Mouse (Mus musculus) stomach, postnatal 0 days (tissue): ENCODE results near the gene Sugp1. TPM values are rescaled to one million over a fixed set of nuclear protein-coding genes. Genes with fewer than 3 reads are reported as not detected.

Experiments
- ATAC-seq: fragments of 200-750 bp; cut with Nextera tagmentation; 2 replicates; pipeline ENCODE4 v1.8.0; 2017; ENCODE audit not compliant: low FRiP score, low TSS enrichment
- DNase-seq: peaks from one replicate; pipeline ENCODE4 v3.0.0-alpha.2; 2016; ENCODE audit warnings: low spot score
- H3K27ac ChIP-seq: fragments of 300-500 bp; sonication (generic); replicated peaks from 2 replicates; pipeline ENCODE4 v1.5.1; 2014; ENCODE audit warnings: mild to moderate bottlenecking, control low read depth
- H3K27me3 ChIP-seq: fragments of 300-500 bp; sonication (generic); 2 replicates; pipeline ENCODE4 v1.6.1; 2014; ENCODE audit warnings: low read length; ENCODE audit not compliant: control insufficient read depth, insufficient read depth
- H3K36me3 ChIP-seq: fragments of 300-500 bp; sonication (generic); 2 replicates; pipeline ENCODE4 v1.6.1; 2014; ENCODE audit warnings: low read length, mixed read lengths; ENCODE audit not compliant: control insufficient read depth, insufficient read depth
- H3K4me1 ChIP-seq: fragments of 300-500 bp; sonication (generic); replicated peaks from 2 replicates; pipeline ENCODE4 v1.6.1; 2014; ENCODE audit warnings: antibody characterized with exemption; ENCODE audit not compliant: control insufficient read depth, insufficient read depth
- H3K4me2 ChIP-seq: fragments of 300-500 bp; sonication (generic); replicated peaks from 2 replicates; pipeline ENCODE4 v1.6.1; 2014; ENCODE audit warnings: low read depth, mild to moderate bottlenecking, control low read depth, moderate library complexity
- H3K4me3 ChIP-seq: fragments of 300-500 bp; sonication (generic); 2 replicates; pipeline ENCODE4 v1.5.1; 2014; ENCODE audit warnings: low read depth, low read length, control low read depth
- H3K9ac ChIP-seq: fragments of 300-500 bp; sonication (generic); 2 replicates; pipeline ENCODE4 v1.6.1; 2014; ENCODE audit warnings: mild to moderate bottlenecking, low read length, control low read depth, mixed read lengths
- H3K9me3 ChIP-seq: fragments of 300-500 bp; sonication (generic); 2 replicates; pipeline ENCODE4 v1.6.1; 2016; ENCODE audit warnings: low read length; ENCODE audit not compliant: control insufficient read depth
- CTCF ChIP-seq: IDR thresholded peaks from 2 replicates; pipeline ENCODE4 v1.5.1; 2016; ENCODE audit warnings: antibody characterized with exemption, low read depth, mild to moderate bottlenecking, moderate library complexity
- EP300 ChIP-seq: optimal IDR thresholded peaks from 2 replicates; pipeline ENCODE3; 2016; ENCODE audit warnings: antibody characterized with exemption
- WGBS: fragments of 180-500 bp; shearing (Covaris S2); extraction: QIAGEN DNeasy Blood & Tissue Kit; methylation state at CpG from one replicate; pipeline ENCODE4 v1.1.7; 2014; 5-methylcytosine and 5-hydroxymethylcytosine counted together
- polyA plus RNA-seq: library from polyadenylated mRNA; unstranded; fragments of >200 nt; fragmentation: Nextera tagmentation; extraction: Ambion mirVana; gene quantifications from 2 replicates; pipeline ENCODE4 v1.2.1, GENCODE M21; 2015

The Sugp1 gene
- polyA plus RNA-seq, 1 experiment from 2014 or later: 21.2 TPM

DNA sequence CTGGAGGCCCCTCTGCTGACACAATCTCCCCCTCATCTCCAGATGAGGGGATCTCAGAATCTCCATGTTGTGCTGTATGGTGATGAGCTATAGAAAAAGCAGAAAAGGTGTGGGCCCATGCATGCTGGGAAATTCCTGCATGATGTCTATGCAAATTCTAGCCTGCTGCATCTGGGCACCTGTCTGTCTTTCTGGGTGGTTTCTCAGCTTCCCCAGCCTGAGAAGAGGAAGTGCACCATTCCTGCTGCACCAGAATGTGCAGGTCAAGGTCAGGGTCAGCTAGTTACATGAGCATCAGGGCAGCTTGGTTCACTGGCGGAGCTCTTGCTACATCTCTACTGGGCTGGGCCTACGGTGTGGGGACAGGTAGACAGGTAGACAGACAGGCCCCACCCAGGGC, 67.8 kb downstream of the Sugp1 start:
- no peak overlapping the region for H3K4me2 ChIP-seq
- WGBS: 74% methylated on average over 2 of the region's 2 CpGs
- no peak overlapping the region for H3K9ac ChIP-seq
- TF ChIP-seq CTCF (no peak), EP300 (no peak)
- no peak overlapping the region for H3K4me3 ChIP-seq
- no peak for DNase-seq
- no peak for ATAC-seq
- peaks cover 13% of the 10 kb centered on the region; the same call in 1 of the 2 replicates for H3K27me3 ChIP-seq
- no peak overlapping the region for H3K27ac ChIP-seq
- H3K36me3 ChIP-seq: no peaks in the 10 kb centered on the region
- no peaks in the 10 kb centered on the region for H3K9me3 ChIP-seq
- H3K4me1 ChIP-seq: no peaks in the 10 kb centered on the region

DNA sequence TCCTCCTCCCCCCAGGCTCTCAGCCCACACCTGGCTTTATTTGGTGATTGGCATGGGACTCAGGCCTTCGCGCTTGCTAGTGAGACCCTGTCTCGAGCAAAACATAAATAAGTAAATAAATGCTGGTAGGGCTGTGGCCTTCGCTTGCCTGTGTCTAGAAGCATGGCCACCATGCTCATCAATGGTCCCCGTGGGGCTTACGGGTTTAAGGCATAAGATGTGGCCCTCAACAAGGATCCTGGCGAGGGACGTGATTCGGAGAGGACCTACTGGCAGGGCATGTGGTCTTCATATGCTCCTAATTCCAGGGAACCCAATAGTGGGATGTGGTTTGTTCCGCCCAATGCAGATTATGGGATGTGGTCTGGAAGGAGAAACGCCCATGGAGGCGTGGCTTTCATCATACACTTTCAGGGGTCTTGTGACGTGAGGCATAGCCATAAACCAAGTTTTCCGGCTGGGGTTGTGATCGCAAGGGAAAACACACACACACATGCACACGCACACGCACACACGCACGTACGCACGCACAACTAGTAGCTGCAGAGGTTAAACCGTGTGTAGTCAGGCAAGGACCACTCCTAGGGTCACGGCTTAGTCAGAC, 68.7 kb downstream of the Sugp1 start:
- no peak for DNase-seq
- Histone ChIP-seq H3K36me3 (no peaks in the 10 kb centered on the region), H3K4me3 (no peak overlapping the region), H3K4me2 (no peak overlapping the region), H3K27me3 (peaks cover 13% of the 10 kb centered on the region; the same call in 1 of the 2 replicates), H3K9me3 (no peaks in the 10 kb centered on the region), H3K4me1 (no peaks in the 10 kb centered on the region), H3K9ac (no peak overlapping the region), H3K27ac (no peak overlapping the region)
- 48% methylated on average over 23 of the region's 23 CpGs for WGBS
- TF ChIP-seq CTCF (no peak), EP300 (no peak)
- peak; percentile 57; the same call in 1 of the 2 replicates for ATAC-seq

DNA sequence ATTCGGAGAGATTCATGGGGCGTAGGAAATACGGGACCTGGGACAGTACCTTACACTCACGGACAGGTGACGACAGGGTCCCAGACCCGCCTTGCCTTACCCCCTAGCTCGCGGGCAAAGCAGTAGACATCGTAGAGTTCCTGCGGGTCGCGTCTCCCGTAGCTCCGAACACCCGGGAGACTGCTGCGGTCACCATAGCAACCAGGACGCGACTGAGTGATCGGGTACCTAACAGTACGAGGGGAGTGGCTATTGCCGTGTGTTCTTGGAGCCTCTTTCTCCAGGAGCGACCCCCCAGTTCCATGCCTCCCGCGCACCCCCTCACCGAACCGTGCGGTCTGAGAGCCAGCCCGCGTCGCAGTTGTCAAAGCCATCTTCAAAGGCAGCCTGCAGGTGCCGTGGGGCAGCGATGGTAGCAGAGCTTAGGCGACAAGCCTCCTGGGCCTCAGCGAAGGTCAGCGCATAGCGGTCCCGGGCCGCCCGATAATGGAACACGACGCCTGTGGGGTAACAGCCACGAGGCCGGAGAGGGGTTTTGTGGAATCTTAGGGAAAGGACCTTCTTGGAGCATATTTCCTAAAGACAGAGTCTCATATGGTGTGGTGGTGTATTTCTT, 69.9 kb downstream of the Sugp1 start:
- H3K27me3 ChIP-seq: peaks cover 13% of the 10 kb centered on the region; the same call in 1 of the 2 replicates
- no peaks in the 10 kb centered on the region for H3K9me3 ChIP-seq
- ATAC-seq (no peak), DNase-seq (no peak)
- H3K27ac ChIP-seq: no peak overlapping the region
- no peak for TF ChIP-seq EP300
- no peak for TF ChIP-seq CTCF
- H3K4me3 ChIP-seq: no peak overlapping the region
- no peaks in the 10 kb centered on the region for H3K4me1 ChIP-seq
- H3K4me2 ChIP-seq: no peak overlapping the region
- H3K9ac ChIP-seq: no peak overlapping the region
- WGBS: 8% methylated on average over 43 of the region's 43 CpGs
- no peaks in the 10 kb centered on the region for H3K36me3 ChIP-seq

DNA sequence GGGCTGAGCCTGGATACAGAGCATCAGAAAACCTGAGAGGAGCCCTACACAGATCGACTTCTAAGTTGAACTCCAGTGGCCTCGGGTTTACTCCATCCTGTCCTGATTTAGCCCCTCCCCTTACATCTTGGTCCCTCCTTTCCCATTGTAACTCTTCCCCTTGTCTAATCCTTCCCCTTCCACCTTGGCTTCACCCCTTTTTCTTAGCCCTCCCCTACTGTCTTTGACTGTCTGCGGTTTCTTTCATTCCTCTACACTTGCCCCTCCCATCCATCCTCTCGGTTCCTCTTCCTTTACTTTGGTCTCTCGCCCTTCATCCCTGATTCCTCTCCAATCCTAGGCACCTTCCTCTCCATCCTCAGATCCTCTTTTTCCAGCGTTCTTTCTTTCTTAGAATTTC, 71.9 kb downstream of the Sugp1 start:
- Histone ChIP-seq H3K27ac (no peak overlapping the region), H3K4me1 (no peaks in the 10 kb centered on the region), H3K27me3 (peaks cover 13% of the 10 kb centered on the region; the same call in 1 of the 2 replicates), H3K4me3 (no peak overlapping the region), H3K9me3 (no peaks in the 10 kb centered on the region), H3K36me3 (no peaks in the 10 kb centered on the region), H3K4me2 (no peak overlapping the region), H3K9ac (no peak overlapping the region)
- DNase-seq (no peak), ATAC-seq (no peak)
- TF ChIP-seq EP300: no peak
- TF ChIP-seq CTCF: no peak
- WGBS: 28% methylated on average over 6 of the region's 6 CpGs

DNA sequence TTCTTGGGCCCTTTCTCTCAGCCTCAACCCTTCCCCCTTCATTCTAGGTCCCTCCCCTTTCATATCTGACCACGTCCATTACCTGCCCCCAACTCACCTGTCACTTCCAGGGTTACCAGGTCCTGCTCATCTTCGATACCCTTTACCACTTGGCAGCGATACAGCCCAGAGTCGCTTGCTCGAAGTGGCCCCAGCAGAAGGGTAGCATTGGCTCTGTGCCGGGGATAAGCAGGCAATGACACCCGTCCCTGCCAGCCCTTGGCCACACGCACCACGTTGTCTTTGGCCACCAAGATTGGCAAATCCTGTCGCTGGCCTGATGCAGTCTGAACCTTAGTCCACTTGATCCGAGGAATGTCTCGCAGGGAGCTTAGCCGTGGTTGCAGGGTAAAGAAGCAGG, 72.3 kb downstream of the Sugp1 start:
- 63% methylated on average over 13 of the region's 13 CpGs for WGBS
- Histone ChIP-seq H3K4me1 (no peaks in the 10 kb centered on the region), H3K9ac (no peak overlapping the region), H3K27me3 (peaks cover 13% of the 10 kb centered on the region; the same call in 1 of the 2 replicates), H3K9me3 (no peaks in the 10 kb centered on the region), H3K36me3 (no peaks in the 10 kb centered on the region), H3K27ac (no peak overlapping the region), H3K4me3 (no peak overlapping the region), H3K4me2 (no peak overlapping the region)
- DNase-seq (no peak), ATAC-seq (no peak)
- TF ChIP-seq CTCF (no peak), EP300 (no peak)

DNA sequence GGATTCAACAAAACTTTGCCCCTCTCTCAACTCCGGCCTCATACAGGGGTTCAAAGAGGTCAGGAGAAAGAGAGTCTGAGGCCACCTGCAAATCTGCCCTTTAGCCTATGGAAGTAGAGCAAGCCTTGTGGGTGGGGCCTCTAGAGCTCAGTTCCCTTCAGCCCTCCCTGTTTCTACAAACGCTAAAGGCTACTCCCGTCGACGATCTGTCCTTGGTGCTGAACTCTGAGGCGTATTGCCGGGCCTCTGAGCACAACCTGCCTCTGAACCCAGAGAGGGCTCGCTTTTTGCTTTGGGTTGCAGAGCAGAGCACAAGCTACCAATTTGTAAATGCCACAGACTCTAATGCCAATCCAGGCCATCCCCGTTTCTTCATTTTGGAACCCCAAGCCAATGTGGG, 75.0 kb downstream of the Sugp1 start:
- Histone ChIP-seq H3K9me3 (no peaks in the 10 kb centered on the region), H3K4me1 (no peaks in the 10 kb centered on the region), H3K9ac (no peak overlapping the region), H3K4me2 (no peak overlapping the region), H3K27me3 (peaks cover 6% of the 10 kb centered on the region; the same call in 1 of the 2 replicates), H3K36me3 (no peaks in the 10 kb centered on the region), H3K4me3 (no peak overlapping the region), H3K27ac (no peak overlapping the region)
- ATAC-seq (no peak), DNase-seq (peak; percentile 65)
- WGBS: 5% methylated on average over 9 of the region's 9 CpGs
- no peak for TF ChIP-seq CTCF
